Mouse (Mus musculus): ENCODE measurements around the gene Mterf4.
"Not testable (repeated sequence)": the region's sequence is repeated elsewhere in the genome, so short reads cannot be mapped to it uniquely, and the experiment has no call there.

- not testable (repeated sequence) for TF ChIP-seq CTCF (IDR thresholded peaks at IDR 0.05; ENCODE audit: borderline replicate concordance, insufficient read depth, low read length); POLR2A (IDR thresholded peaks at IDR 0.05; ENCODE audit: low read depth, low read length)
Observed at GRCm38 (mm10) chr1:93294491-93294890, 11.2 kb downstream of the Mterf4 start.

Data from embryonic fibroblast, embryonic 13.5 days (primary cell).